In the genomic region with DNA sequence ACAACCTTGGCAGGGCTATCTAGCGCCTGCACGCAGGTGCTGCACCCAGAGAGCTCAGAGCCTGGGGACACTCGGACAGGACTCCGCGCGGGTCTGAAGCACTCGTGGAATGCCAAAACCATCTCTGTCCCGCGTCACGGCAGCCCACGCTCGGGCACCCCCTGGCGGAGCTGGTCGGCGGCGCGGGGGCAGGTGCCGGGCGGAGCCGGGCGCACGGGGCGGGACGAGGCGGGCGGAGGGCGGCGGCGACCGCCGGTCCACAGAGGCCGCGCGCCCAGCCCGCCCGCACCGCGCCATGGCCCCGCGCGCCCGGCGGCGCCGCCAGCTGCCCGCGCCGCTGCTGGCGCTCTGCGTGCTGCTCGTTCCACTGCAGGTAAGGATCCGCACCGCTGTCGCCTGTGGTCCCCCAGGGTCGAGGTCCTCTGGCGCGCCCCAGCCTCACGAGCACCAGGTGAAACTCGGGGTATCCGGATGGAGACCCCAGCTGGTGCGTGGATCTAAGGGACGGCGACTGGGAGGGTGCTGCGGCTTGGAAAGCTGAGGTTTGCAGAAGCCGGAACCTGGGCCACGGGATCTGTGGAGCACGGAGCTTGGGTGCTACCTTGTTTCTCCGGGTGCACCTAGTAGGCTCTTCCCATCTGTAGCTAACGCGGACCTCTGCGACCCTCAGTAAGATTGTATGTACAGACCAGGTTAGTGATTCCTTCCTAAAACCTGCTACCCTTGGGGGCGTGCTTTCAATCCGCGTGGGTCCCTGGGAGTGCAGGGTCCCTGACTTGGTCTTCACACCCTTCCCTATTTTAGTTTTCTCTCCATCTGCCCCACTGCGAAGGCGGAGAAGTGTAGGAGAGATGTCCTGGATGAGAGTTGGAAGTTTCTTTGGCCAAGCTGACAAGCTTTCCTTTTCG, we compare ENCODE assay signal across 8 mouse cellular contexts. TPM values are rescaled to one million over a fixed set of nuclear protein-coding genes. Genes with fewer than 3 reads are reported as not detected.
DNase-seq lines count a peak whose midpoint lies in the region; ATAC-seq and TF ChIP-seq lines count a peak whose summit lies in the region.

TSS of gene Tnfrsf11a (plus strand) at position 262 of the 908 bp plus-strand sequence.

- peak; percentile 51; the same call in 1 of the 2 replicates for TF ChIP-seq POLR2A in bone marrow macrophage, adult 2 months (IDR thresholded peaks at IDR 0.05; ENCODE audit: borderline replicate concordance, low read depth, low read length)

- H3K9me3 ChIP-seq in forebrain, embryonic 11.5 days (ENCODE audit: control insufficient read depth, low read length), result no peaks in the 10 kb centered on the region
- no peaks in the 10 kb centered on the region for H3K9me3 ChIP-seq in liver, embryonic 15.5 days (replicated peaks)
- no peaks in the 10 kb centered on the region for H3K9me3 ChIP-seq in stomach, embryonic 15.5 days

- peak within 1 kb of the TSS; percentile 99 for H3K4me3 ChIP-seq in bone marrow macrophage, adult 2 months (ENCODE audit: insufficient read depth, low read length)
- peak within 1 kb of the TSS; percentile 56 for H3K4me3 ChIP-seq in forebrain, embryonic 11.5 days (ENCODE audit: low read depth, low read length)
- H3K4me3 ChIP-seq in liver, embryonic 15.5 days (replicated peaks), result peak within 1 kb of the TSS; percentile 56
- peak within 1 kb of the TSS; percentile 67 for H3K4me3 ChIP-seq in stomach, embryonic 15.5 days (replicated peaks)

- DNase-seq in B cell, adult 2 months, result peak; percentile 62 to 64
- peak; percentile 79 for DNase-seq in forebrain, embryonic 11.5 days (ENCODE audit: low spot score)
- peak; percentile 65 to 71 for DNase-seq in heart, postnatal 10 days
- peak; percentile 63 to 75 for DNase-seq in kidney, postnatal 25 days
- peak; percentile 7 to 25 for DNase-seq in natural killer cell, adult 2 months (ENCODE audit: low spot score in 2 of 2)

- H3K27ac ChIP-seq in bone marrow macrophage, adult 2 months (ENCODE audit: insufficient read depth, low read depth, low read length), result peak within 1 kb of the TSS; percentile 77
- H3K27ac ChIP-seq in forebrain, embryonic 11.5 days (ENCODE audit: low read depth, low read length), result no peak within 1 kb of the TSS
- H3K27ac ChIP-seq in liver, embryonic 15.5 days (replicated peaks), result no peak within 1 kb of the TSS
- H3K27ac ChIP-seq in stomach, embryonic 15.5 days, result no peak within 1 kb of the TSS

- peaks cover 21% of the 10 kb centered on the region for H3K27me3 ChIP-seq in forebrain, embryonic 11.5 days (ENCODE audit: control insufficient read depth, insufficient read depth, low read length)
- peaks cover 54% of the 10 kb centered on the region for H3K27me3 ChIP-seq in liver, embryonic 15.5 days
- H3K27me3 ChIP-seq in stomach, embryonic 15.5 days (replicated peaks), result 0 out of 2 replicates have a peak, but pooled peaks cover 5% of the 10 kb centered on the region

- H3K36me3 ChIP-seq in forebrain, embryonic 11.5 days (ENCODE audit: control insufficient read depth, insufficient read depth, low read length), result no peaks in the 10 kb centered on the region
- no peaks in the 10 kb centered on the region for H3K36me3 ChIP-seq in liver, embryonic 15.5 days (replicated peaks)
- no peaks in the 10 kb centered on the region for H3K36me3 ChIP-seq in stomach, embryonic 15.5 days

- ATAC-seq in forebrain, embryonic 11.5 days (replicated peaks; ENCODE audit: low FRiP score), result peak; percentile 88
- ATAC-seq in liver, embryonic 15.5 days (ENCODE audit: insufficient read depth), result peak; percentile 51
- ATAC-seq in stomach, embryonic 15.5 days (ENCODE audit: insufficient read depth, low FRiP score, low read depth), result peak; percentile 74

- intact Hi-C loops in heart, postnatal 10 days (cut with DNase I), result no loop called here

- H3K4me2 ChIP-seq in forebrain, embryonic 11.5 days (ENCODE audit: low read depth, low read length, severe bottlenecking), result peak within 1 kb of the TSS; percentile 96
- H3K4me2 ChIP-seq in liver, embryonic 15.5 days, result peak within 1 kb of the TSS; percentile 78
- peak within 1 kb of the TSS; percentile 98 for H3K4me2 ChIP-seq in stomach, embryonic 15.5 days

- H3K9ac ChIP-seq in forebrain, embryonic 11.5 days (ENCODE audit: low read length), result peak within 1 kb of the TSS; percentile 52
- no peak within 1 kb of the TSS for H3K9ac ChIP-seq in liver, embryonic 15.5 days
- H3K9ac ChIP-seq in stomach, embryonic 15.5 days, result peak within 1 kb of the TSS; percentile 63

- H3K4me1 ChIP-seq in bone marrow macrophage, adult 2 months (ENCODE audit: control insufficient read depth, insufficient read depth, low read length), result peaks cover 34% of the 10 kb centered on the region
- 0 out of 2 replicates have a peak, but pooled peaks cover 4% of the 10 kb centered on the region for H3K4me1 ChIP-seq in forebrain, embryonic 11.5 days (replicated peaks; ENCODE audit: control insufficient read depth, insufficient read depth, low read length)
- H3K4me1 ChIP-seq in liver, embryonic 15.5 days (replicated peaks), result peaks cover 4% of the 10 kb centered on the region; the same call in 1 of the 2 replicates
- H3K4me1 ChIP-seq in stomach, embryonic 15.5 days, result 0 out of 2 replicates have a peak, but pooled peaks cover 5% of the 10 kb centered on the region

- TF ChIP-seq CTCF in bone marrow macrophage, adult 2 months (IDR thresholded peaks at IDR 0.05; ENCODE audit: low read depth, low read length), result peak; percentile 50; the same call in 1 of the 2 replicates

- WGBS in forebrain, embryonic 11.5 days, result 3% methylated on average over 77 of the region's 77 CpGs
- WGBS in liver, embryonic 15.5 days (ENCODE audit: insufficient replicate concordance), result 2% methylated on average over 57 of the region's 77 CpGs
- 3% methylated on average over 68 of the region's 77 CpGs for WGBS in stomach, embryonic 15.5 days

RNA-seq across cellular contexts. Expression of gene Tnfrsf11a, which starts in this region (rescaled TPM):
- polyA plus RNA-seq in bone marrow macrophage, adult 2 months (2012; ENCODE audit: insufficient read depth, insufficient read length, missing spikeins), result 56.0 and 57.9 TPM in 2 replicates
- 0.09 and 0.53 TPM in 2 replicates for polyA plus RNA-seq in forebrain, embryonic 11.5 days (2014; fragmentation: Nextera tagmentation; extraction: Ambion mirVana)
- total RNA-seq in heart, postnatal 10 days (2021), result 1 to 10 TPM; 1.9 to 2.1 TPM
- 0.38 and 0.48 TPM in 2 replicates for polyA plus RNA-seq in liver, embryonic 15.5 days (2015; fragmentation: Nextera tagmentation; extraction: Ambion mirVana)
- 4.1 TPM in 2 replicates for polyA plus RNA-seq in stomach, embryonic 15.5 days (2015; fragmentation: Nextera tagmentation; extraction: Ambion mirVana)

Comparison
In these comparisons a context has a peak if more than half of its experiments do, and no peak if none do; other contexts are left out.
1. RNA of gene Tnfrsf11a (polyA plus RNA-seq): 56.0 to 57.9 TPM in bone marrow macrophage, adult 2 months; 4.1 TPM in stomach, embryonic 15.5 days, 0.38 to 0.48 TPM in liver, embryonic 15.5 days and 0.09 to 0.53 TPM in forebrain, embryonic 11.5 days; every median in the first group is over 10 times any median in the second.
2. Peak in DNase-seq, ATAC-seq, H3K4me3 ChIP-seq, H3K9ac ChIP-seq and H3K4me2 ChIP-seq in forebrain, embryonic 11.5 days; RNA of the gene not detected or under 1 TPM.
3. Peak in ATAC-seq, H3K4me3 ChIP-seq and H3K4me2 ChIP-seq in liver, embryonic 15.5 days; RNA of the gene not detected or under 1 TPM.
4. DNase-seq: peak in every context shown above with its lines; median percentile 79 in forebrain, embryonic 11.5 days; 69 in kidney, postnatal 25 days; 68 in heart, postnatal 10 days; 63 in B cell, adult 2 months; 16 in natural killer cell, adult 2 months.
5. Peak in every context shown above with its lines, with median percentiles within 50 percentile points of each other: H3K4me3 ChIP-seq, ATAC-seq and H3K4me2 ChIP-seq.